Mouse (Mus musculus) CD4-positive helper T cell, adult 2 months (primary cell): ENCODE measurements at regions not wholly inside any gene's neighbourhood (a gene's known extent, or its start where the extent isn't known, plus 50 kb on each side); places are given as distances from the start of the nearest gene placed in this dataset.

Experiments used
- DNase-seq: peaks from one replicate; pipeline ENCODE4 v3.0.0-alpha.2; 2012; ENCODE audit warnings: low read depth, missing footprints, low spot score

DNA sequence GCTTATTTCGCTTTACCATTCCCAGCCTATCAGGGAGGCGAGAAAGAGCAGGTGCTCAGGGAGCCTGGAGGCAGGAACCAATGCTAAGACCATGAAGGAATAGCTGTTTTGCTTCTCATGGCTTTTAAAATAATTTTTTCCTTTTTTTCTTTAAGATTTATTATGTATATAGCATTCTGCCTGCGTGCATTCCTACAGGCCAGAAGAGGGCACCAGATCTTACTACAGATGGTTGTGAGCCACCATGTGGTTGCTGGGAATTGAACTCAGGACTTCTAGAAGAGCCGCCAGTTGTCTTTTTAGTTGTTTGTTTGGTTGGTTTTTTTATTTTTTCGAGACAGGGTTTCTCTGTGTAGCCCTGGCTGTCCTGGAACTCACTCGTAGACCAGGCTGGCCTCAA lies 113.6 kb upstream of the Armc2 start:
- DNase-seq = no peak

DNA sequence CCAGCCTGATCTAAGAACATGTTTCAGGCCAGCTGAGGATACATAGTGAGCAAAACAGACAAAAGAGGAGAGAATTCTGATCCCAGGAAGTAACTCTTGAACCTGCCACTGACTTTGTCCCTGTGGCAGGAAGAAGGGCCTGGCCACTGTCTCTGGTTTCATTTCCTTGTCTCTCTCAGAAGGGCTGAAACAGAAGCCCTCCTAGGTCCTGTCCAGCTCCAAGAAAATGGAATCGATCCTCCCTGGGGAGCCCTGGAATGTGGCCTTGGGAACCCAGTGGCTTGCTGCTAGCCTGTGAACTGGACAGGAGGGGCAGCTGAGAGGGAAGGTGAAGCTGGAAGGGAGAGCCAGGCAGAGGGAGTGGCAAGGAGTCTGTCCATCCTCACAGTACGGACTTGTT lies 113.1 kb upstream of the Armc2 start:
- no peak for DNase-seq

DNA sequence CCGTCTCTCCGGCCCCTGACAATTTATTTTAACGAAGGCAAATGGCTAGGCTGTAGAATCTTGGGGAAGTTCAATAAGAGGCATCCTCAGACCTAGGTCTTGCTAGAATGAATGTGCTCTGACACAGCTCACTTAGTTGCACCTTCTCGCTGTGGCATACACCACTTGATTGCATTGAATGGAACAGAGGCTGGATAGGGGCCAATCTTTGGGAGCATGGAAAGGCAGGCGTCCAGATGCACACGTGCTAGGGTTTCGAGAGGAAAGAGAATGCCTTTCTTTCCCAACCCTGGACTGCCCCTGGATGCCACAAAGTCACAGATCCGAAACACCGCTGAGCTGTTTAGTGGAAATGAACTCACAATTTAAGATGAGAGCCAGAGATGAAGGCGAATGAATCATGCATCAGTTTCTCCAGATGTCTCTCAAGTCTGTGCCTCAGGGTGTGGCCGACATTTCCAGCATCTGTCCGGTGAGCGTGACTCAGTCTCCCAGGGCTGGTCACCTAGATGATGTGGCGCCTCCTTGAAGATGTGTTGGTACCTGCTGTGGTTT lies 109.7 kb upstream of the Armc2 start:
- DNase-seq = no peak

DNA sequence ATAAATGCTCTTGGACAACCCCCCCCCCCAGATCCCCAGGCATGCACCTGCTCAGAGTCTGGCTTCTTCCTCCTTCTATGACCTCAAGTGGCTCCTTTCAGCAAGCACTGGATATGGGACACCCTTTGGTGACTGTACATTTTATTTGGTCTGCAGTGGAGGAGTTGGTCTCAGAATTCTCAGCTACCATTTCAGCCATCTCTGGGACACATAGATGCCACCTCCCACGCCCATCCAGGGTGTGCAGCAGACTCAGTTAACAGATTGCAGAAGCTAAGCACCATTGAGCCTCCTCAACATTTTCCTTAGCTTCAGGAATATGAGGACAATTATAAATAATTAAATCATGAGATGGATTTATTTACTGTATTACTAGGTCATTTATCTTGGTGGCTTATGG lies 108.6 kb upstream of the Armc2 start:
- DNase-seq = no peak

DNA sequence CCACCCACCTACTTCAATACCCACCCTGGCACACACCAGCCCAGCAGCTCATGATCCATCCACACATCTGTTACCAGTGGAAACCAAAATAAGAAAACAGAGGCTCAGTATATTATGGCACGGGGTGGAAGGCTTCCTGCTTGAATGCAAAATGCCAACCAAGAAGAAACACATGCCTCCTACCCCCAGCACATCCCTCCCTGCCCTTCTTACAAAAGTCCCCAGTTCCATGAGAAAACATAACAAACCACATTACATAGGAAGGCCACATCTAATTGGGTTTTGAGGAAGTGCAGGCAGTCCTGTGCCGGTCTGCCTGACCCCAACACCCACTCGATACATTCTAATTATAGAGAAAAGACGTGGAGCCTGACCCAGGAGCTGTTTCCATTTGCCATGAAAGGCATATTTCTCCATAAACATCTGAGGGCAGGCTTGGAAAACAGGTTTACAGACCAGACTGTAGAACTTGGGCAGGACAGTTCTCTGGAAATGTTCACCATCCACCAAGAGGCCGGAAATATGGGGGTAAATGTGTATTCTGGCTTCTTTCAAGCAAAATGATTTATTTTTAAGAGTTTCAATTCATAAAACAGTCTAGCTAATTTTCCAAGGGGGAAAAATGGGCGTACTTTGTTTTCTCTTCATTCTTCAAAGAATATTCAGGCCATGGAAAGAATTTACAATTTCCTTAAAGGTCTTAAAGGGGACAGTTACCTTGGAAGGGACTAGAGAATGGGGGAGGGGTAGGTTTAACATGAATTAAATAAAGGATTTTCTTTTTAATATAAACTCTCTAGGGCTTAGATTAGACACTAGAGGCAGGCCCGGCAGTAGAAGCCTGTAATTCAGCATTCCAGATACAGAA lies 104.8 kb upstream of the Armc2 start:
- no peak for DNase-seq

DNA sequence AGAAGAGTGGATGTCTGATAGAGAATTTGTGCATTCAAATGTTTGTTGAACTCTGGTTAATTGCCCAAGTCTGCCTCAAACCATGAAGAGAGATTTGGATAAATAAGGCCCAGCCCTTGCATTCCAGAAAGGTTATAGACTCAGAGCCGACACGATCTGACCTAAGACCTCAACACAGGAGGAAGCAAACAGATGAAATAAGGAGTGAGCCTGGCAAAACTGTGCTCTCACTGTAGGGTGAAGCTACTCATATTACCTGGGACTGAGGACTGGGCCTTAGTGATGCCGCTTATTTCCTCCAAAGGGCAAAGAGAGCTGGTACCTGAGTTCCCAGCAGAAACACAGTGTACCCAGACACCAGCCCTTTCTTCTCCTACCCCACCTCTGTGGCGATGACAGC lies 103.7 kb upstream of the Armc2 start:
- DNase-seq = no peak

DNA sequence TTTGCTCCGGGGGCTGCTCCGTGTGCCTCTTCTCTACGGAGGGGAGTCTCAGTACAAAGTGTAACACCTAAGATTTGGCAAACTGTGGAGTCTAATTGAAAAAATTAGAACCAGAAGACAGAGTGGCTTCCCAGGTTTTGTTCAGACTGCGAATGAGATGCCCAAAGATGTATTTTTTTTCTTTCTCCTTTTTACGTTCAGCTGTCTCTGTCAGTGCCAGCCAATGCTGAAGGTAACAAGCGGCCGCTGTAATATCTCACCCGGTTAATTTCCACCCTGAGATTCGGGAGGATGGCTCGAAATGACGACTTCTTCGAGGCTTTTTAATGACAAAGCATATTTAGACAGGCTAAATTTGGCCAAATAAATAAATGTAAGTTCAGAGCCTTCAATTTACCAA lies 101.1 kb upstream of the Armc2 start:
- DNase-seq = no peak

DNA sequence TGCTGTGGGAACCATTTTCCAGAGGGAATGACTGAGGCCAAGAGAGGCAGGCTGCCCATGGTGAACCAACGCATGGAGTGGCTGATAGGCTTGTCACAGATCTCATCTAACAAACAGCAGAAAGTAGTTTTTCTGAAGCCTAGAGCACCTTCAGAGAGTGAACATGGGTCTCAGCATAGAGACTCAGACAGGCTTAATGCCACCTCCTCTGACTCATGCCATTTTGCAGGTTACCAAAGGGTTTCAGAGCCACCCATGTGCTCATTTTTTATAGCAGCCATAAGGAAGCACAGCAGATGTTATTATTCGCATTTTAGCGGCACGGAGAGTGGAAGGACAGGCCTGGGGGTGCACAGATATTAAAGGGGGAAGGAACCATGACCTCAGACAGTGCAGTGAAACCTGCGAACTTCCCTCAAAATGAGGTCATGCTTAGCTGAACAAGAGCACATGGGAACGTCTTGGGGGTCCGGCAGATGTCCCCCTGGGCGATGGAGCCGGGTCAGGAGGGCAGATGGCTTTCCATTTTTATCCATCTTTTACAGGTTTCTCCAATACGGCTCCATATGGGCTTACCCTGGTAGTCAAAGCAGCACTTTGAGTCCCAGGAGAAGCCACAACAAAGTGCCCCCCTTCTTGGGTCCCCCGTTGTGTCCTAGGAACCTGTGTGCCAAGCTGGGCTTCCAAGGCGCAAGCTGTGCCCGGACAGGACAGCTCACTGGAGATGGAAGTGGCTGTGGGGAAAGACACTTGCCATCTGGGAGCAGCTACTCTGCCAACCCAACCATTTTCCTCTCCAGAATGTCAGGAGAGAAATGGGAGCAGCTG lies 100.3 kb upstream of the Armc2 start:
- DNase-seq = no peak

DNA sequence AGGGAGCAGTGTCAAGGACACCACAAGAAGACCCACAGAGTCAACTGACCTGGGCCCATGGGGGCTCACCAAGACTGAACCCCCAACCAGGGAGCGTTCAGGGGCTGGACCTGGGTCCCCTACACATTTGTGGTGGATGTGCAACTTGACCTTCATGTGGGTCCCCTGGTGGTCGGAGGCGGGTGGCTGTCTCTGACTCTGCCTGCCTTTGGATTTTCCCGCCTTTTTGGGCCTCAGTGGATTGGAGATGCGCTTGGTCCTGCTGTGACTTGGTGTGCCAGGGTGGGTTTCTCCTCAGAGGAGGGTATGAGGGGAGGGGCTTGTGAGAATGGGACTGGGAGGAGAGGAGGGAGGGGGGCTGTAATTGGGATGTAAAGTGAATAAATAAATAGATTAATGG lies 99.3 kb upstream of the Armc2 start:
- no peak for DNase-seq

DNA sequence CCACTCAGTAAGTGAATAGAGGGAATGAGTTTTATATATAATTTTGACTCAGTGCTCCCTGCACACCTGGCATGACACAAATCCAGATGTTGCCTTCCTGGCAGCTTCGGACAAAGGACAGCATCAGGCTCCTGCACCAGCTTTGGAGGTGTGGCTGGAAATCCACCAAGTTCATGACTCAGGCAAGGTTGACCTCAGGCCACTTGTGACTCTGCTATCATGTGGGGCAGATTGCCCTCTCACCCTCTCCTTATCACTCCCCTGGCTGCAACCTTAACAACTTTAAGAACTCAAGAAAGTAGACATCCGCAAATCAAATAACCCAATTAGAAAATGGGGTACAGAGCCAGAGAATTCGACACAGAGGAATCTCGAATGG lies 97.7 kb upstream of the Armc2 start:
- DNase-seq = no peak

DNA sequence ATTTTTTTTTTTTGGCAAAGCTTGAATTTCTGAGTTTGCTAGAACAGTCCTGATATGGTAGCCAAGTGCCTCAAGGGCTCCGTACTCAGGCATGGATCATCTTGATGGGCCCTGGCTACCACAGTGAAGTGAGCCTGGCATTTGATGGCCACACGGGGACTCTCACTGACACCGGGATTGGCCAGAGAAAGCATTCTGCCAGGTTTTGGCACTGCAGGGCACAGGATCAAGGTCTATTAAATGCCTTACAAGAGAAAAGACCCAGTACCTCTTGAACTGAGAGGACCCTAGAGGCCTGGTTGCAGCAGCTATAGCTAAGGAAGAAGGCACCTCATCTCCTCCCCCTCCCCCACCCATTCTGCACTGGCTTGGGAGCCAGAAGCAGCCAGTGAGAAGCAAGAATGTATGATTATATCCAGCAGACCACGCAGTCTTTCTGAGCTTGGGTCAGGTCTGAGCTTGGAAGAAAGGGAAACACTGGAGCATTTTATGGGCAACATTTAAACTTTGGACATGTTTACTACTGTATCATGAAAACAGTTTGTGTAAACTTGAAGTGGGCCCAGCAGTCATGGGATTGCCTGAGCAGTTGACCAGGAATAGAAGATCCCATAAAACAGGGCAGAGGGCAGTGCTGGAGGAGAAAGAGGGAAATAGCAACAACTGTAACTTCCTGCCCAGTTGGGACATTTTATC lies 97.1 kb upstream of the Armc2 start:
- no peak for DNase-seq

DNA sequence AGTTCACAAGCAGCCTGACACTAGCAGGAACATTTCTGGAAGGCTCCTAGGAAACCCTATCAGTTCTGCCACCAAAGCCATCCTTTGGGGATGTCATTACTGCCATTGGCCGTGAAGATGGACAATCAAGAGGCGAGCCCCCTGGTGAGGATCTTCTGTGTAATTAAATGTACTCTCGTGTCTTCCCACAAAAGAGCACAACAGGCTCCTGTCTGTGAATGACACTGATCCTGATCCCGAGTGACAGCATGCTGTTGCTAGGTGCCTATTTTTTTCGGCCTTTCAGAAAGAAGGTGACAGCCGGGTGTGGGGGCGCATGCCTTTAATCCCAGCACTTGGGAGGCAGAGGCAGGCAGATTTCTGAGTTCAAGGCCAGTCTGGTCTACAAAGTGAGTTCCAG lies 92.5 kb upstream of the Armc2 start:
- DNase-seq = no peak

DNA sequence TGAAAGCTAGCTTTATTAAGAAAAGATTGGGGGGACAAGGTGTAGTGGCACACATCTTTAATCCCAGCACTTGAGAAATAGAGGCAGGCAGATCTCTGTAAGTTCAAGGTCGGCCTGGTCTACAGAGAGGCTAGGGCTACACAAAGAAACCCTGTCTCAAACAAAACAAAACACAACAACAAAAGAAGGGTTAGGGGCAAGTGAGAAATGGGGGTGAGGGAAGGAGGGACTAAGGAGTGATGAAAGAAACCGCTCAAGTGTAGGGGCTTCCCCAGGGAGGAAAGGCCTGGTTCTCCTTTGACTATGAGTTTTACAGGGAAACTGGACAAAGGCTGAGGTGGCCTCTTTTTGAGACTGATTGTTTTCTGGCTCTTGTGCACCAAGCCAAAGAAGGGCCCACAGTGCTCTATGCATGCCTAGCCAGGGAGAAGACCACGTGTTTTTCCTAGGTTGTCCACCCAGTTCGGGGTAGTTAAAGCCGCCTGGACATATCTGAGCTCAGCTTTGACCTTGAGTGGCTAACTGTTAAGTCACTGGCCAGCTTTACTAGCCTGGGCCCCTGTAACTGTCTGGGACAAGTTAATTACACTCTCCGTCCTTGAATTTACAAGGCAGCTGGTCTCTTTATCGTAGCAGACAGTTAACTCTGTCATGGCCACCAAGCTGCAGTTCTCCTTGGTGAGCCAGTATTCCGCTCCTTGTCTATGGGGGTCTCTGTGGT lies 90.2 kb upstream of the Armc2 start:
- no peak for DNase-seq

DNA sequence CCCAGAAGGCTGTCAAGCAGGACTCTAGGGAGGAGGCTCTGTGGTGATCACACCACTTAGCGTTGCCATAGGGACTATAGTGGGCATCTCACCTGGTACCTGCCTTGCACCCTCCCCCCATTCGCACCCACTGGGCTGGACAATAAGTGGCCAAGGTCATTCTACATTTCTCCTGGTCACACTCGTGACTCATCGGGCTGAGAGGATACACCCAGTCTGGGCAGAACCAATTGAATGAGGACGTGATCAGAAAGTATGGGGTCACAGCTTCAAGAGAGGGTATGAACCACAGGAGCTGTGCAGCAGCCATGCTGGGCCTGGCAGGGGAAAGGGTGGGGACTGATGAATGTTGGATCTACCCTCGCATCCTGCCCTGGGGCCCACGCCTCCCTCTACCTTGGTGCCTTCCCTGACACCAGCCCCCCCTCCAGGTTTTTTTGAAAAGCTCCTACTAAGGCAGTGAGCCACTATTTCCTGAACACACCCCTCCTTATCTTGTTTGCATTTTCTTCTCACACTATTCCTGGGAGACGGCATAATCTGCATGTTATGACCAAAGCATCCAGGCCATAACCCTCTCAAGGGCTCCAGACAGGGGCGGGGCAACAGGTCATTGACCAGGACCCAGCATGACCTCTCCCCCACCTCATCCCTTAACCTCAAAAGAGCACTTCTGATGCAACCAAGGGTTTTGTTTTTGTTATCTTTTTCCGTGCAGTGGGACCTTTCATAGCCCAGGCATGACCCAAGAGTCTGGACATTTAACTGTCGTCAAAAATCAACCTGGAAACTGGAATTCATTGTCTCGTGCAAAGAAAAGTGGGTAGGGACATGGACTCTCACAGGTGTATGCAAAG lies 89.4 kb upstream of the Armc2 start:
- DNase-seq = no peak

DNA sequence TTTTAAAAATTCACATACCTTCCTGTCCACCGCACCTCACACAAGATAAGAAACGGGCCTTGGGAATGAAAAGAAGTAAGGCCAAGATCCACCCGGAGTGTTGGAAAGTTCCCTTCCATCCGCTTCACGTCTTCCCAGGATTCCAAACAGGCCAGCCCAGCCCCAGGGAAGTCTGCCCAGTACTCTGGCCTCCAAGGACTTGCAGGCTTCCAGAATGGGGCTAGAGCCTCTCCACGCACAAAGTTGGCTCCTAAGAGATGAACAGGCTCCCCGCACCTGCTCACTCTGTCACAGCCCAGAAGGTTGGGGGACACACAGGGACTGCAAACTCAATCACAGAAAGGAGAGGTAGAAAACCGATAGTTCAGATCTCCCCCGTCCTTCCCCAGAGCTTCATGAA lies 88.4 kb upstream of the Armc2 start:
- no peak for DNase-seq

DNA sequence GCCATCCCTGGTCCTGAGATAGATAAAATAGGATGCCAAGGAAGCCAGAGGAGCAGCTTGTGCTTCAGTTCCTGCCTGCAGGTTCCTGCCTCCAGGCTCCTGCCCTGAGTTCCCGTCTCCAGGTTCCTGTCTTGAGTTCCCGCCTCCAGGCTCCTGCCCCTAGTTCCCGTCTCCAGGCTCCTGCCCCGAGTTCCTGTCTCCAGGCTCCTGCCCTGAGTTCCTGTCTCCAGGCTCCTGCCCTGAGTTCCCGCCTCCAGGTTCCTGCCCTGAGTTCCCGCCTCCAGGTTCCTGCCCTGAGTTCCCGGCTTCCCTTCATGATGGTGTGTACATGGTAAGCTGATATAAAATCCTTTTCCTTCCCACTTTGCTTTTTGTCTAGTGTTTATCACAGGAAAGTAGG lies 86.8 kb upstream of the Armc2 start:
- DNase-seq = no peak

DNA sequence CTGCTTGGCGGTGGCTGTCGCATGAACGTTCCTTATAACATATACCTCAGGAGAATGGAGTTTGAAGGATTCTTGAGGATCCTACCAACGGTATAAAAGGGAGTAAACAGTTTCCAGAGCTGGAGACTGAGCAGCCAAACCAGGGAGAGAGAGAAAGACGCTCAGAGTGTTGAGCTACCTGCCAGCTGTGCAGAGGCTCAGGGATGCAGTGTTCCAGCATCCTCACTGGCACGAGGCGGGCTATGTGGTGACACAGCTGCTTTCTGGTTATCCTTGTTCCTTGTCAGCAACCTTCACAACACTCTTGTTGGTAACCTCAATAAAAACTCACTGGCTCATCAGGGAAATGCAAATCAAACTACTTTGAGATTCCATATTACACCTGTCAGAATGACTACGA lies 84.1 kb upstream of the Armc2 start:
- no peak for DNase-seq

DNA sequence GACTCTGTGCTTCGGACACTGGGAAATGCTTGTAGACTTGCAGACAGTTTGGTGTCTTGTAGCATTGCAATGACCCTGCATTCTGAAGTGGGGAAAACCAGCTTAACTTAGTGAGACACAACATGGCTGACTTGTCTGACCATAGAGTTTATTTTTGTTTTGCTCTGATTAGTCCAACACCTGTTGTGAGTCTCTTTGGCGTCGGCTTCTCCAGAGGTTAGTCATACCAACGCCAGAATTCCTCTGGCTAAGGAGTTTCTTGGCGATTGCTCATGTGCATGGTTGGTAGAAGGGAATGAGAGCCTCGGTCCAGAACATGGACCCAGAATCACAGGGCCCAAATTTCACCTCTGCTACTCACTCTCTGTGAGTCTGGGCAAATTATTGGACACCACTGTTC lies 82.9 kb upstream of the Armc2 start:
- no peak for DNase-seq

DNA sequence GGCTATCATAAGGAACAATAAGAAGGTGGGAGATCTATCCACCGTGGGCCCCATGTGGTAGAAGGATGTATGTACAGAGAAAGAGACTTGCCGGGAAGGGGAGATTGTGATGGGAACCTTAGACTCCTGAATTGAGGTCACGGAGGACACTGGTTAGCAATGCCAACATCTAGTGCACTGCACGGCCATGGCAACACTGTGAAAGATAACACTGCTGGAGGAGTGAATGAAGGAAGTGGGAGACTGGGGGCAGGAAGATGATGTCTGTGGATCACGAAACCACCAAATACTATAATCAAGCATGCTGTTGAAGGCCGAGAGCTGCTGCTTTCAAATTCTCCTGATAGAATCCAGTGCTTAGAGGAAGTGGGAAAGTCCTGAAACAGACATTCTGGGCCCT lies 78.7 kb upstream of the Armc2 start:
- DNase-seq = no peak

DNA sequence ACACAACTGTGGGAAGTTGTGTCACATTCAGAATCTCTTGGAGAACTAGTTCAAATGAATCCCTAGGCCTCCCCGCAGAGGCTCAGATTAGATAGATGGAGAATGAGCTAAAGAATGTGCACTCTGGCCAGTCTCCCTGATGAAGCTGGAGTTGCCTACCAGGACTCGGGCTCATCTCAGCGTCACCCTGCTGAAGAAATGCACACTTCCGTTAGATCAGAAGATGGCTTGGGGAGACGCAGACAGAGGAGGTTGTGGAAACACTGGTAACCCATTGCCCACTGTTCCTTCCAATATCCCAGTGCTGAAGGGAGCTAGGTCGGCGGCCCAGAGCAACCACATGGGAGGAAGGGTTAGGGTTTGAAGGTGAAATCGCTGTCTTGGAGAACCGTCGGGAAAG lies 77.7 kb upstream of the Armc2 start:
- DNase-seq = no peak
